Mouse (Mus musculus) left cerebral cortex, postnatal 4 days (tissue): ENCODE measurements around the gene Lmo4. TPM values are rescaled to one million over a fixed set of nuclear protein-coding genes. Genes with fewer than 3 reads are reported as not detected.

Experiments used
- DNase-seq: peaks from one replicate; pipeline ENCODE4 v3.0.0-alpha.2; 2022
- intact Hi-C: fragments of 180-260 bp; cut with DNase I; formaldehyde crosslinking; loops from one replicate; pipeline ENCODE4 v1.15.1; 2025
- total RNA-seq, 2 experiments: library from RNA; stranded (reverse); gene quantifications; 2 replicates each; pipeline ENCODE4 v1.2.3; 2021

Gene Lmo4
- total RNA-seq, 2 experiments from 2014 or later: 268 to 293 TPM

DNA sequence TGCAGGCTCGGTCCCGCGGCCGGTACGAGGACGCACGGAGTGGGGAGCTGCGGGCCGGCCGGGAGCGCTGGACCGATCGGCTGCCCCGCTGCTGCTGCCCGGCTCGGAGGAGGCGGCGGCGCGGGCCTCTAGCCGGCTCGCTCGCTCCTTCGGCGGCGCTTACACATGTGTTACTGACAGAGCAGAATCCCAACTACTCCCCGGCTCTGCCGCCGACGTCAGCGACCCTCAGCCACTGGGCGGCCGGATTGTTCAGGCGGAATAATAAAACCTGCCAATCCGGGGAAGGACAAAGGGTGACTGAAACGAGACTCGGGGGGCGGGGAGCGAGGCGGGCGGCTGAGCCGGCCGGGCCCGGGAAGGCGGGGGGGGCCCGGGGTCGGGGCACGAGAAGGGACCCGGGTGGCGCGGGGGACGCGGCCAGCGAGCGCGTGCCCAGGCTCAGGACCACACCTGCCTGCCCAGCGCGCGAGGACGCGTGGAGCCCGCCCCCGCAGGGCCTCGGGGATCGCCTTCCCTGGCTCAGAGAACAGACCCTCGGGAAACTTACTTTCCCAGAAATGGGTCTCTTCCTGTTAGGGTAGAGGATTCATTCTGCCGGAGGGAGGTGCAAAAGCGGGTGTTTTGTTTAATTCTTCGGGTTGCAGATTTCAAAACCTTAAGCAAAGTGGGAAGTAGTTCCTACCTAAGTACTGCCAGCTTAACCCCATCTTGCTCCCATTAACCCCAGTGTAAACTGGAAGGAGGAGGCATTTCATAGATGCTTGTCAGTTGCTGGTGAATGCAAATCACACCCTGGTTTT lies 532 bp upstream of the Lmo4 start:
- intact Hi-C loops: loop anchor here (10.0 kb wide), 2 partner anchors 189 to 961 kb away; no protein-coding TSS in a partner anchor
- peak; percentile 96 for DNase-seq

- DNase-seq: no peak
- intact Hi-C loops: loop anchor here (5.0 to 10.0 kb wide), 3 partner anchors 191 to 959 kb away; no protein-coding TSS in a partner anchor
Observed at GRCm38 (mm10) chr3:144203988-144204412, 1.0 kb downstream of the Lmo4 start.

DNA sequence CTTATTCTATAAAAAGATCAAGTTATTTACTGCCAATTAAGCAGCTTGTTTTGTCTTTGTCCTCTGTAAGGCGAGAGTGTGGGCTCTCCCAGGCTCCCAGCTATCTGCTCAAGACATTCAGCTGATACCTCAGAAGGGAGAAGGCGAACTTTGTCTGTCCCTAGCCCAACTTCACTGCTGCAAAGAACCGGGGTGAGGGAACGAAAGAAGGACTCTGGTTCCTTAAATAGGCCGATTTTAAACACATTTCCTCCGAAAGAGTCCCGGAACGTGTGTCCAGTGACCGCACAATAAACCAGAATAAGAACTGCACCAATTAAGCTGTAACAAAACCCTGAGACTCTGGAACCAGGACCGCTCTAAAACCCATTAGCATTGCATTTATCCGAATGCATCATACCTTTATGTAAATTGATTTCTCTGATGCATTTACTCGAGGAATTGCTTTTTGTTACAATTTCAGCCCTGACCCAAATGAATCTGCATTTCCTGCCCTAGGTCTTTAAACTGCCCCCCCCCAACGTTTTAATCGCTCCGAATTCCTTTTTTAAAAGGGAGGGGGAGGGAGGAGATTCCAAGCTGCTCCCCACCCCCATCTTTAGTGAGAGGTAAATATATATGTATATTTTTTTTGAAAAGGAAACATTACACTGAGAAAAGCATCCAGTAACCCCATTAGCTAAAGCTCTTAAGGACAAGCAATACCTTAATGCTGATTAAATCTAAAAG lies 1.6 kb downstream of the Lmo4 start:
- DNase-seq: no peak
- intact Hi-C loops: loop anchor here (5.0 to 10.0 kb wide), 3 partner anchors 191 to 959 kb away; no protein-coding TSS in a partner anchor

GRCm38 (mm10) chr3:144202574-144203258 lies 2.3 kb downstream of the Lmo4 start:
- intact Hi-C loops: loop anchor here (5.0 to 10.0 kb wide), 3 partner anchors 192 to 958 kb away; no protein-coding TSS in a partner anchor
- DNase-seq: no peak

DNA sequence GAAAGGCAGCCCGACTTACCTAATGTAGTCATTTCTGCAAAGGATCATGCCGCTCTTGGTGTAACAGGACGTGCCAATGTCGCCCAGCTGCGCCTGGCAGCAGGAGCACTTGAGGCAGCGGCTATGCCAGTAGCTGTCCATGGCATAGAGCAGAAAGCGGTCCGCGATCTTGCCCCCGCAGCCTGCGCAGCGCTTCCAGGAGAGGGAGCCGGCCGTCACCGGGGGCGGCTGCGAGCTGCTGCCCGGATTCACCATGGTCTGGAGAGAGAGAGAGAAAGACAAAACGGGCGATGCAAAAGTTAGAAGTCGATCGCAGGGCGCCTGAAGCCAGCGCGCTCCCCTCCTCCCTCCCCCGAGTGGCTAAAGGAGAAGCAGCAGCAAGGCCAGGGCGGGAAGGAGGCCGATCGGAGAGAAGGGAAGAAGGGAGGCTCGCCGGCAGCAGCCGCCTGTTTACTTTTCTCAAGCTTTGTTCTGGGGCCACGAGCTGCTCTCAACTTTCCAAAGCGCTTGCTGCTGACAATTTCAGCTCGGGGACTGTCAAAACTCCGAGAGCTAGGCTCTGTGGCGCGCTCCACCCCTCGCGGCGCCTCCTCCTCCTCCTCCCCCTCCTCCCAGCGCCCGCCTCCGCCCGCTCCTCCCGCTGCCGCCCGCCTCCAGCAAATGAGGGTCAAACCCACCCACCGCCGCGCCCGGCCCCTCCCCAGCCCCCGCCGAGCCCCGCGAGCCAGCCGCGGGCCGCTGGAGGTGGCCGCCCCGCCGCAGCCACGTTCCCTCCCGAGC lies 3.0 kb downstream of the Lmo4 start:
- peak; percentile 84 for DNase-seq
- intact Hi-C loops: loop anchor here (5.0 to 10.0 kb wide), 3 partner anchors 193 to 957 kb away; no protein-coding TSS in a partner anchor

- DNase-seq: no peak
- intact Hi-C loops: no loop called here
Observed at GRCm38 (mm10) chr3:144185327-144186152, 19.5 kb downstream of the Lmo4 start.

GRCm38 (mm10) chr3:144184918-144185317 lies 20.1 kb downstream of the Lmo4 start:
- DNase-seq: no peak
- intact Hi-C loops: no loop called here

DNA sequence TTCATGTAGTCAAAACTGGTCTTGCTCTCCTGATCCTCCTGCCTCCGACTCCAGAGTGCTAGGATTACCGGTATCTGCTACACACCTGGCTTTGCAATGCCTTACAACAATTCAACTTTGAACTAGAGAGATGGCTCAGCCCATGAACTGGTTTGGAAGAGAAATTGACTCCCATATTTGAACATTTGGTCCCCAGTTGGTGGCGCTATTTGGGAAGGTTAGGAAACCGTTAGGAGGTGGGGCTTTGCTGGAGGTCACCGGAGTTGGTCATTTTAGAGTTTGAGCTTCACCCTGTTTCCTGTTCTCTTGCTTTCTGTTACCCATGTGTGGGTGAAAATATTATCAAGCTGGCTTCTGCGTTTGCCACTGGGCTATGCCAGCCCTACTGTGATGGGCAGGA lies 22.8 kb downstream of the Lmo4 start:
- intact Hi-C loops: no loop called here
- DNase-seq: no peak

DNA sequence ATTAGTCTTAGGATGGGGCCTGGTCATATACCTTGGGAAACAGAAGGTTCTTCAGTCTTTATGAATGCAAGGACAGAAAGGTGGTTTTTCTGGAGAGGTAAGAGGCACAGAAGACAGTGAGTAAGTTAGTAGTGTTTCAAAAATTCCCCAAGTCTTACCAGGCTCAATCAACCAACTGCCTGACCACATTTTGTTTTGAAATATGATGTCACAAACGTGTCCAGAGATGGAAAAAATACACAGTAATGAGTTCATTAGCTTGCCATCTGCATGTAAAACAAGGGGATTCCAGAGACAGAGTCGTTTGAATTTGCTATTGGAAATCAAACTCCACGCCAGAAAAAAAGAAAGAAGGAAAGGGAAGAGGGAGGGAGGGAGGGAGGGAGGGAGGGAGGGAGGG lies 26.1 kb downstream of the Lmo4 start:
- DNase-seq: no peak
- intact Hi-C loops: no loop called here

DNA sequence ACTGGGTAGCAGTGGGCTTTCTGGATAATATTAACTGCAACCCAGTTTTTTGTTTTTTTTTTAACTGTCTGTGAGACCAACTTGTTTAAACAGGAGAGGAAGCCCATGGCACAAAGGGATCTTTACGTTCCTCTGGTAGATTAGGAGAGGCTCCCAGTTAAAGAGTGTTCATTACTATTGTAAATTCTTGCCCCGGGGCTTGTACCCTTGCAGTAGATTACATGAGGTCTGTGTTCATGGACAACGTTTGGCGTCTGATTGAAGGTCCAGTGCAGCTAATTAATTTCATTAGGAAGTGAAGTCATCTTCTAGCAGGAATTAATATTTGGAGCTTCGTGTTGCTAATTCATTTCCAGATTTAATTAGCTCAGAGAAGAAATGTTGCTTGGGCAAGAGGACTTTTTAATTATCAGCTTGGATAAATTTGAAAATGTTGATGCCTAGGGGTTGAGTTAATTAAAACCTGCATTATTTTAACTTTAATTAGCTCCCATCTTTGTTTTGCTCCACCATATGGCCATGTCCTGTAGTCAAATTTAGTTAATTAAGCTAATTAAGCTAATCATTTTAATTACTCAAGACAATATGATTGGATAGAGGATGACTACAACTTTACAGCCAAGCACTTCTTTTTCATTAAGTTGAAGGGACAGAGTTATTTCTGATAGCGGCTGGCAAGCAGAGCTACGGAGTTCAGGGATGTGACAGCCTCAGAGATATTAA lies 31.0 kb downstream of the Lmo4 start:
- no peak for DNase-seq

GRCm38 (mm10) chr3:144173138-144173537 lies 31.9 kb downstream of the Lmo4 start:
- intact Hi-C loops: no loop called here
- DNase-seq: no peak

More for the DNA sequence above, 31.0 kb downstream of the Lmo4 start:
- intact Hi-C loops: no loop called here

DNA sequence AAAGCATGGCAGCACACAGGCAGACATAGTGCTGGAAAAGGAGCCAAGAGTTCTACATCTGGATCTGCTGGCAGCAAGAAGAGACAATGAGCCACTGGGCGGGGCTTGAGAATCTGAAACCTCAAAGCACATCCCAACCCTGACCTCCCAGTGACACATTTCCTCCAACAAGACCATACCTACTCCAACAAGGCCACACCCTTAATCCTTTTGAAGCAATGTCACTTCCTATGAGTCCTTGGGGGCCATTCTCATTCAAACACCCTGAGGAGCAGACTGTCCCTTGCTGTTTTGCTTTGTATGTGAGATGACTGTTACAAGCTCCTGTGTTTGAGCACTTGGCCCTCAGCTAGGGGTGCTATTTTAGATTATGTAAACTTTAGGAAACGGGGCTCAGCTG lies 33.3 kb downstream of the Lmo4 start:
- intact Hi-C loops: no loop called here
- DNase-seq: no peak

- DNase-seq: no peak
- intact Hi-C loops: no loop called here
Observed at GRCm38 (mm10) chr3:144170539-144170938, 34.5 kb downstream of the Lmo4 start.

- intact Hi-C loops: no loop called here
- no peak for DNase-seq
Observed at GRCm38 (mm10) chr3:144166439-144167155, 38.4 kb downstream of the Lmo4 start.

DNA sequence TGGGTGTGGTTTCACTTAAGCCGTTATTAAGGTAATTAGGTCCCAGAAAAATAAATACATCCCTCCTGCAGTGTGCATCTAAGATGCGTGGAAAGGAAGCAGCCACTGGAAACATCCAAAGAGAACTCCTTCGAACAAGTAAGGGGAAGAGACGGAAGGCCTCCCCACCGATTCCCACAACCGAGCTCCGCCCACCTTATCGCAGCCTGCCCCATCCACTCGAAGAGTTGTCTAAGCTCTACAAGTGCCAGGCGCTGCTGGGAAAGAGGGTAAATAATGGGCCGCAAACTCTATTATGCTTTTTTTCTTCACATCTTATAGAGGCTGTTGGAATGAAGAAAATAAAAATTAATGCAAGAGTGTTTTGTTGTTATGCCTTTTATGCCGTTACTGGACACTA lies 39.6 kb downstream of the Lmo4 start:
- no peak for DNase-seq
- intact Hi-C loops: no loop called here

DNA sequence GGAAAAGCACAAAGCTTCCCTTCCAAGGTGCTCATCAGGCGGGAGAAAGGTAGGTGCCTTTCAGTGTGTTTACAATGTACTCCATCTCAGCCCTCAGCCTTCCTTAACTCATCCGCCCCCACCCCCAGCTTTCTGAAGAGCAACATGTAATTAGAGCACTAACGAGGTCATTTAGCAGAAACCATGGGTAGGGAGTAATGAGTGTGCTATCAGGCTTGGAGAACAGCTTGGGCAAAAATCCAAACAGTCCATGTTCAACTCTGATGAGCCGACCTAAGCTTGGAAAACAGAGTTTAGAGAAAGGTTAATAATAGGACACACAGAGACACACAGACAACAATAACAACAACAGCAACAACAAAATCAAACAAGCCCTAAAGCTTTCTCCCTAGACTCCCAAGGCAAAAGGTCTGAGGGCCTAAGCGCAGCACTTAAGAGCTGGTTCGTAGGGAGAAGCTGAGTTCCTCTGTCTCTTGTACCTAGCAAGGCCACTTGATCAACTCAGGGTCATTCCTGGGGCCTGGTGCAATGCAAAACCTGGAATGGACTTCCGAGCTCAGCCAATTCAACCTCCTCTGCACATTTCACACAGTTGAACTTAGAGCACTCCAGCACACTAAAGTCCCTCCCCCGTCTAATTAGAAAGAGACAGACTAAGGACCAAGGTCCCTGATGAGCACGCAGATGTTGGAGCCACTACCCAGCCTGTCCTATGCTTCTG lies 40.2 kb downstream of the Lmo4 start:
- no peak for DNase-seq
- intact Hi-C loops: no loop called here

DNA sequence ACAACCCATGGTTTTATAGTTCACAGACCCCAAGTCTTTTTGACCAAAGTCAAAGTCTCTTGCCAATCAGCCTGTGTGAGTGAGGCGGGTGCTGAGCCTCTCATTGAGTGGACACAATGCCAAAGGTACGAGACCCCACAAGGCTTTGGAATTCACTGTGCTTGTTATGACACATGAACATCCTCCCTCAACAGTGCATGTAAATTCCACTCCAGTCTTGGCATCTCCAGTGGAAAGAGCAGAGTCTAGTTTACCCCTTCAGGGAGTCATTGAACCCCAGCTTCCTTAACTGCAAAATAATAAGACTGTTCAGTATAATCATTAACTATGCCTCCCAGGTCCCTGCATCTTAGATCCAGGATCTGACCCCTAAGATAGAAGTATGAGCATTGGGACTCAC lies 41.3 kb downstream of the Lmo4 start:
- intact Hi-C loops: no loop called here

More for the DNA sequence above, 41.3 kb downstream of the Lmo4 start:
- DNase-seq: no peak
